Mouse (Mus musculus) CH12.LX (cell line): ENCODE results near the gene Arhgef11. TPM values are rescaled to one million over a fixed set of nuclear protein-coding genes. Genes with fewer than 3 reads are reported as not detected.

Experiments
- DNase-seq: peaks from one replicate; pipeline ENCODE4 v3.0.0-alpha.2; 2013; ENCODE audit errors: extremely low read depth
- H3K27ac ChIP-seq: 2 replicates; pipeline ENCODE4 v1.5.1; 2012; ENCODE audit warnings: low read depth, mild to moderate bottlenecking, control low read depth, moderate library complexity; ENCODE audit not compliant: insufficient read depth
- H3K27me3 ChIP-seq: replicated peaks from 2 replicates; pipeline ENCODE3; 2012; ENCODE audit warnings: inconsistent platforms
- H3K36me3 ChIP-seq, 2 experiments: replicated peaks in 1 of 2; 2 replicates each; pipeline versions ENCODE3 to v1.6.1; 2012; ENCODE audit warnings: inconsistent platforms in 1 of 2, low read length in 1 of 2, mild to moderate bottlenecking in 1 of 2, mixed read lengths in 1 of 2, moderate library complexity in 1 of 2; ENCODE audit not compliant: control insufficient read depth in 1 of 2, insufficient read depth in 1 of 2
- H3K4me1 ChIP-seq, 2 experiments: 2 replicates each; pipeline ENCODE4 v1.6.1; 2012; ENCODE audit warnings: inconsistent platforms in 1 of 2, moderate library complexity in 1 of 2; ENCODE audit not compliant: insufficient read depth in 2 of 2, control insufficient read depth in 1 of 2
- H3K4me2 ChIP-seq: 2 replicates; pipeline ENCODE4 v1.6.1; 2012; ENCODE audit warnings: low read depth, mild to moderate bottlenecking, control low read depth; ENCODE audit not compliant: poor library complexity, insufficient read depth, severe bottlenecking
- H3K4me3 ChIP-seq, 3 experiments: fragments of 150-350 bp in 1 of 3; sonication (generic) in 1 of 3; replicated peaks in 1 of 3; 2 replicates each; pipeline versions ENCODE3 to v1.5.1; 2011 to 2012; ENCODE audit warnings: low read depth in 2 of 3, low read length in 2 of 3, mild to moderate bottlenecking in 2 of 3, moderate library complexity in 2 of 3, control low read depth in 1 of 3, improper control_type of control experiment in 1 of 3, inconsistent platforms in 1 of 3, mixed read lengths in 1 of 3; ENCODE audit not compliant: poor library complexity in 1 of 3
- H3K79me2 ChIP-seq: replicated peaks from 2 replicates; pipeline ENCODE4 v1.6.1; 2012; ENCODE audit warnings: mild to moderate bottlenecking, moderate library complexity; ENCODE audit not compliant: control insufficient read depth, poor library complexity, insufficient read depth, severe bottlenecking; ENCODE audit errors: extremely low read depth
- H3K9ac ChIP-seq: 2 replicates; pipeline ENCODE4 v1.6.1; 2012; ENCODE audit warnings: low read depth, mild to moderate bottlenecking, control low read depth, moderate library complexity; ENCODE audit not compliant: insufficient read depth
- H3K9me3 ChIP-seq: replicated peaks from 2 replicates; pipeline ENCODE3; 2012; ENCODE audit warnings: low read length, inconsistent platforms, mixed read lengths
- BHLHE40 ChIP-seq: IDR thresholded peaks from 2 replicates; pipeline ENCODE4 v1.6.1; 2011; ENCODE audit warnings: mild to moderate bottlenecking, low read depth, low read length, improper control_type of control experiment
- CHD2 ChIP-seq: IDR thresholded peaks from 2 replicates; pipeline ENCODE4 v1.6.1; 2011; ENCODE audit warnings: low read length, improper control_type of control experiment
- CTCF ChIP-seq, 2 experiments: IDR thresholded peaks in 1 of 2; conservative IDR thresholded peaks in 1 of 2; 2 replicates each; pipeline ENCODE4 v1.5.1; 2011 to 2012; ENCODE audit warnings: low read depth in 2 of 2, low read length in 2 of 2, improper control_type of control experiment in 1 of 2, inconsistent platforms in 1 of 2, mild to moderate bottlenecking in 1 of 2, moderate library complexity in 1 of 2
- ETS1 ChIP-seq: conservative IDR thresholded peaks from 2 replicates; pipeline ENCODE4 v1.6.1; 2012; ENCODE audit warnings: low read depth, mild to moderate bottlenecking, inconsistent platforms, low read length, improper control_type of control experiment, moderate library complexity
- GABPA ChIP-seq: IDR thresholded peaks from 2 replicates; pipeline ENCODE4 v1.6.1; 2012; ENCODE audit warnings: low read depth, low read length, improper control_type of control experiment, inconsistent platforms; ENCODE audit not compliant: insufficient replicate concordance
- IRF4 ChIP-seq: IDR thresholded peaks from 2 replicates; pipeline ENCODE4 v1.6.1; 2014; ENCODE audit warnings: low read depth, mild to moderate bottlenecking, inconsistent platforms, low read length, improper control_type of control experiment
- JUN ChIP-seq: IDR thresholded peaks from 2 replicates; pipeline ENCODE4 v1.6.1; 2011; ENCODE audit warnings: low read depth, mild to moderate bottlenecking, low read length, improper control_type of control experiment, moderate library complexity; ENCODE audit not compliant: insufficient read depth
- JUND ChIP-seq: conservative IDR thresholded peaks from 2 replicates; pipeline ENCODE4 v1.6.1; 2011; ENCODE audit warnings: low read depth, low read length, improper control_type of control experiment
- KAT2A ChIP-seq: IDR thresholded peaks from 2 replicates; pipeline ENCODE4 v1.6.1; 2012; ENCODE audit warnings: low read length, improper control_type of control experiment, inconsistent platforms; ENCODE audit not compliant: insufficient replicate concordance
- MAFK ChIP-seq: IDR thresholded peaks from 2 replicates; pipeline ENCODE4 v1.6.1; 2011; ENCODE audit warnings: low read length, improper control_type of control experiment; ENCODE audit not compliant: insufficient replicate concordance
- NRF1 ChIP-seq: IDR thresholded peaks from 2 replicates; pipeline ENCODE4 v1.6.1; 2014; ENCODE audit warnings: low read depth, mild to moderate bottlenecking, inconsistent platforms, low read length, improper control_type of control experiment, moderate library complexity
- PAX5 ChIP-seq: IDR thresholded peaks from 2 replicates; pipeline ENCODE4 v1.6.1; 2012; ENCODE audit warnings: low read length, inconsistent platforms, mixed read lengths
- POLR2A ChIP-seq: IDR thresholded peaks from 2 replicates; pipeline ENCODE4 v1.6.1; 2011; ENCODE audit warnings: low read depth, mild to moderate bottlenecking, improper control_type of control experiment, low read length
- POLR2AphosphoS2 ChIP-seq: IDR thresholded peaks from 2 replicates; pipeline ENCODE4 v1.6.1; 2011; ENCODE audit warnings: low read depth, low read length, improper control_type of control experiment
- TBP ChIP-seq: conservative IDR thresholded peaks from 2 replicates; pipeline ENCODE4 v1.6.1; 2011; ENCODE audit warnings: low read depth, low read length, improper control_type of control experiment
- UBTF ChIP-seq: IDR thresholded peaks from 2 replicates; pipeline ENCODE4 v1.6.1; 2012; ENCODE audit warnings: low read depth, mild to moderate bottlenecking, inconsistent platforms, low read length, improper control_type of control experiment, moderate library complexity
- USF2 ChIP-seq: conservative IDR thresholded peaks from 2 replicates; pipeline ENCODE4 v1.6.1; 2011; ENCODE audit warnings: low read depth, low read length, improper control_type of control experiment
- ZNF384 ChIP-seq: IDR thresholded peaks from 2 replicates; pipeline ENCODE4 v1.6.1; 2012; ENCODE audit warnings: low read depth, low read length, improper control_type of control experiment, inconsistent platforms
- dilution Hi-C: fragments of 300-500 bp; cut with MboI; formaldehyde crosslinking; loops from 2 replicates; pipeline ENCODE4 v1.14.3; 2020; ENCODE audit warnings: low sequenced_read_pairs; ENCODE audit not compliant: extremely low pct_unique_long_range_greater_than_20kb, extremely low pct_ligation_motif_present
- in situ Hi-C: fragments of 300-500 bp; cut with MboI; formaldehyde crosslinking; loops from 3 replicates; pipeline ENCODE4 v1.14.3; 2019; ENCODE audit warnings: low sequenced_read_pairs, low pct_ligation_motif_present, low pct_unique_long_range_greater_than_20kb, mixed read lengths
- polyA plus RNA-seq: library from polyadenylated mRNA; unstranded; fragments of >175 nt; gene quantifications from 2 replicates; pipeline ENCODE4 v1.2.1, GENCODE M21; 2012; ENCODE audit warnings: low read depth; ENCODE audit not compliant: insufficient read length
- total RNA-seq, 2 experiments: library from RNA; depleted of rRNA; stranded (reverse); fragments of 300-350 nt in 1 of 2; fragments of >200 nt in 1 of 2; gene quantifications; 2 replicates each; pipeline ENCODE4 v1.2.3; 2012 to 2014

Arhgef11 gene
- total and polyA plus RNA-seq, 3 experiments = 5.6 to 11.7 (median 8.7) TPM

DNA sequence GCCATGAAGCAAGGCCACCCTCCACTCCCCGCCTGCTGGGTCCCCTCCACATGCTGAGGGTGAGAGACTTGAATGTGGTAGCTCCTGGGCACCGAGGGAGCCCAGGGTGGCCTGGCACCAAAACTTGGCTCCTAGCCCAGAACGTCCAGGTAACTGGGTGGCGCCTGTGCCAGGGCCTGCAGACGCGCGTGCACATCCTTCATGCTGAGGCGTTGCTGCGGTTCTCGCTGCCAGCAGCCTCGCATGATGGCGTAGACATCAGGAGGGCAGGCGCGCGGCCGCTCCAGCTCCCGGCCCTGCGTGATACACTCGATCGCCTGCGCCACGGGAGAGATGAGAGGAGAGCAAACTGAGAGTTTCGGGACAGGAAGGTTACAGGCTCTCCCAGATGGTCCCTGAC is 160.9 kb downstream of the Arhgef11 start:
- Histone ChIP-seq H3K4me2 (no peak overlapping the region), H3K9me3 (no peaks in the 10 kb centered on the region), H3K27me3 (peaks cover 90% of the 10 kb centered on the region), H3K36me3 (no peaks in the 10 kb centered on the region), H3K4me1 (peaks cover under 1 to 11% of the 10 kb centered on the region in 2 experiments), H3K9ac (no peak overlapping the region), H3K27ac (no peak overlapping the region), H3K4me3 (no peak overlapping the region), H3K79me2 (no peaks in the 10 kb centered on the region)
- no peak for DNase-seq
- TF ChIP-seq NRF1 (no peak), POLR2AphosphoS2 (no peak), BHLHE40 (no peak), TBP (no peak)
- in situ Hi-C loops = no loop called here
- dilution Hi-C loops = no loop called here

DNA sequence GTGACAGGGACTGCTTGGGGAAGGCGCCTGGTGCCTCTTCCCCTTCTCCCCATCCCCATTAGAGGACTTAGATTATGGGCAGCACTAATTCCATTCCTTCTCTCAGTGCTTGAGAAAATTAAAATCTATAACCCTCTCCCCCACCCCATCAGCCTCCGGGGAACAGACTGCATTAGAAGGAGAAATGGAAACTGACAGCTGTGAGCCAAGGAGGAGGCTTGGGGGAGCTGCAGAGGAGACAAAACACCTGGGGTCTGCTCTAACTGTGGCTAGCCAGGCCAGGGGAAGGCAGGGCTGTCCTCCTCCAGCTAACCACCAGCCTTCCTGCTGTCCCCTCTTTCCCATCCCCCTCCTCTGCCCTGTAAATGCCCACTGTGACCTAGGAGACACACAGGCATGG is 161.7 kb downstream of the Arhgef11 start:
- peaks cover 90% of the 10 kb centered on the region for H3K27me3 ChIP-seq
- in situ Hi-C loops = no loop called here
- dilution Hi-C loops = no loop called here
- H3K9me3 ChIP-seq = no peaks in the 10 kb centered on the region
- H3K4me2 ChIP-seq = no peak overlapping the region
- TF ChIP-seq IRF4 (no peak), JUND (no peak), MAFK (no peak), POLR2AphosphoS2 (no peak), GABPA (no peak), JUN (no peak), PAX5 (no peak), USF2 (no peak), UBTF (no peak), CHD2 (no peak), POLR2A (no peak), KAT2A (no peak), ETS1 (no peak), ZNF384 (no peak), BHLHE40 (no peak), CTCF (conservative IDR thresholded peaks at IDR 0.05 in 1 of 2, IDR thresholded peaks at IDR 0.05 in 1 of 2; ENCODE audit: low read depth in 2 of 2, low read length in 2 of 2) (no peak)
- H3K36me3 ChIP-seq = no peaks in the 10 kb centered on the region
- H3K4me3 ChIP-seq = no peak overlapping the region
- DNase-seq = no peak
- peaks cover 7 to 20% of the 10 kb centered on the region in 2 experiments for H3K4me1 ChIP-seq
- no peak overlapping the region for H3K9ac ChIP-seq
- no peaks in the 10 kb centered on the region for H3K79me2 ChIP-seq
- no peak overlapping the region for H3K27ac ChIP-seq
